Mouse (Mus musculus): ENCODE measurements around the gene Pip5k1b.
A peak's percentile ranks its signal among the peaks of the same experiment; 100 is the strongest.

Pip5k1b gene

DNA sequence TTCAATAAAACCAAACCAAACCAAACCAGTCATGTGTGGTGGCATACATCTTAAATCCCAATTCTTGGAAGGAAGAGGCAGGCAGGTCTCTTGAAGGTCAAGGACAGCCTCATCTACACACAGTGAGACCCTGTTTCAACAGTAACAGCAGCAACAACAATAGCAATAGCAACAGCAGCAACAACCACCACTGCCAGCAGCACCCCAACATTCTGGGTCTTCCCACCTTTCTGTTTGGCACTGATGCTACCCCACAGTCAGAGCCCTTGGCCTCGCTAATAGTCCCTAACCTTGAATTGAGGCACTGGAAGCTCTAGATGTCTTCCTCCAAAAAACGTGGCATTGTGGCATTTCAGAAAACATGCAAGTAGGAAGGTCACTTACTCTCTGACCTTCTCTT lies 225.3 kb downstream of the Pip5k1b start:
- DNase-seq: no peak

DNA sequence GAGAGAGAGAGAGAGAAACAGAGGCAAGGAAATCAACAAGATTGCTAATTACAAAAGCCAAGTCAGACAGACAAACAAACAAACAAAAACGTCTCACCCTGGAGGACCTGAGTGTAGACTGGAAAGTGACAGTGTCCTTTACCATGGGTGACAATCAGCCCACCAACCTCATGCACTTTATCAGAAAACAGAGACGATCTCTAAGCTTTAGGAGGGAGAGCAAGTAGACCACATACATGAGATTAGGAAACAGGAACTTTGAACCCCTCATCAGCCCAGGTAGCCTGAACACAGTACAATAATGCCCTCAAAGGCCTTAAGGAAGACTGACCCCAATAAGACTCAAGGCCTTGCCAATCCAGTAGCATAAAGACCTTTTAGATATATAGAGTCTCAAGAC lies 227.8 kb downstream of the Pip5k1b start:
- DNase-seq: no peak

DNA sequence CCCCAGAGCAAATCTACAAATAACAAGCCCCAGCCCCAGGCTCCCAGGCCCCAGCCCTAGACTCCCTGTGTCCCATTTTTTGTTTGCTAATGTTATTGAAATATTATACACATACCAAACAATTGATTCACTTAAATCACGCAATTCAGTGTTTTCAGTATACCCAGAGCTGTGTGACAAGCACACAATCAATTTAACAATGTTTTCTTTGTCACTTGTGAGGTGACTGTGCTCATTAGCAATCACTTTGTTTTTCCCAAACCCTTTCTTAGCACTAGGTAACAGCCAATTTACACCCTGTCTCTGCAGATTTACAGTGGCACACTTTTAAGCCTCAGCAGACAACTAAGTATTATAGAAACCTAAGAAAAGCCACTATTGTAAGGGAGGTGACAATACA lies 228.7 kb downstream of the Pip5k1b start:
- no peak for DNase-seq

DNA sequence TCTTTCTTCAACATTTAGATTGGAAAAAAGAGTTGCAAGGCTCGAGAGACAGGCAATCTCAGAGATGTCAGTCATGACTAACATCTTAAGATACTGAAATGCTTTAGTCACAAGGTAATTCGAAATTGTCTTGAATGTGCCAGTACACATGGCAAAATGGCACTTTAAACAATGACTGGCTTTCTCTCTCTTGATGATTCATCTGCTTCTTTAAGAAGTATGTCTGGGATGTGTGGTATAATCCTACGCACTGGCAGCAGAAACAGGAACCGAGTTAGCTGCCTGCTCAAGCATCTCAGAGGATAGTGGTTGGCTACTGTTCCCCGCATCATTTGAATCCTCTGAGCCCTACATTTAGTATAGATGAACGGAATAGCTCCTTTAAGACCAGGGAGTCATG lies 230.0 kb downstream of the Pip5k1b start:
- DNase-seq: no peak

DNA sequence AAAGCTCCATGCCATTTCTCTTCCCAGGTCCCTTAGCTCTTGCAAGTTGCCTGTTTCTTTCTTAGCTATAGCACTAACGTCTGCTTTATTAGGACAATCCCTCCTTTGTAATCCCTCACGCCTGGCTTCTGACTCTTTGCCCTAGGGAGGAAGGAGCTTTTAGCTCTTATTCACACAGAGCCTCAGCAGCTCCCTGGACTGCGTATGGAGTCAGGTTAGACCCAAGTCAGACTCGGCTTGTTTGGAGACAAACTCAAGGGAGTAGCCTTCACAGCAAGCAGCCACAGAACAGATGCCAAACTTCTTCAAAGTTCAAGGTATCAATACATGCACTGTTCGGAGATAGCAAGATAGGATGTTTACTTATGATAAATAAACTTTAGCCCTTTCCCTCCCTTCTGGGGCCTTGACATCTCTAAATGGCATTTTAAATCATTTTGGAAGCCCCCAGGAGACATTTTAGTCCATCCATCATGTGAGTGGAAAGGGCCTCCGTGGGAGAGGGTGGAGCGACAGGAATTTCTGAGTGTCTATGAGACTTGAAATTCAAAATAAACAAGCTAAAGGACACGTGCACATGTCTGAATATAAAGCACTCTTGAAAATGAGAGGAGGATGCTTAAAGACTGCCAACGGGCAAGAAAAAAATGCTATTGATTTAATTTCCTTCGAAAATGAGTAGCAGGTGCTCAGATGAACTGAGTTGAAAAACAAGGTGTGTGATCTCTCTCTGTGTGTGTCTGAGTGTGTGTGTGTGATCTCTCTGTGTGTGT lies 231.6 kb downstream of the Pip5k1b start:
- no peak for DNase-seq

DNA sequence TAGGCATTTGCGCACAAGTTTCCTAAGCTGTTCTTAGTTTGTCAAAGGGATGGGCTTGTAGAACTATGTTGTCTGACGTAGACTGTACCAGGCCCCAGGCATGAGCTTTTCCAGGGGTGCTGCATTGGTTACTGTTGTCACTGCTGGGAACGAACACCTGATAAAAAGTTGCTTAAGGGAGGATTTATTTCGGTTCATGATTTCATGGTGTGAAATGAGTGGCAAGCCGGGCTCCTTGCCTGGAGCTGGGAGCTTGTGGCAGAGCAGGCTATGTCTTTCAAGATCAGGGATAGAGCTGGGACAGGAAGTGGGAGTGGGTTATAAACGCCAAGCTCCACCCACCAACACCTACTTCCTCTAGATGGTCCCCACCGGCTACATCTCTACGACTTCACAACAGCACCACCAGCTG lies 233.8 kb downstream of the Pip5k1b start:
- no peak for DNase-seq

DNA sequence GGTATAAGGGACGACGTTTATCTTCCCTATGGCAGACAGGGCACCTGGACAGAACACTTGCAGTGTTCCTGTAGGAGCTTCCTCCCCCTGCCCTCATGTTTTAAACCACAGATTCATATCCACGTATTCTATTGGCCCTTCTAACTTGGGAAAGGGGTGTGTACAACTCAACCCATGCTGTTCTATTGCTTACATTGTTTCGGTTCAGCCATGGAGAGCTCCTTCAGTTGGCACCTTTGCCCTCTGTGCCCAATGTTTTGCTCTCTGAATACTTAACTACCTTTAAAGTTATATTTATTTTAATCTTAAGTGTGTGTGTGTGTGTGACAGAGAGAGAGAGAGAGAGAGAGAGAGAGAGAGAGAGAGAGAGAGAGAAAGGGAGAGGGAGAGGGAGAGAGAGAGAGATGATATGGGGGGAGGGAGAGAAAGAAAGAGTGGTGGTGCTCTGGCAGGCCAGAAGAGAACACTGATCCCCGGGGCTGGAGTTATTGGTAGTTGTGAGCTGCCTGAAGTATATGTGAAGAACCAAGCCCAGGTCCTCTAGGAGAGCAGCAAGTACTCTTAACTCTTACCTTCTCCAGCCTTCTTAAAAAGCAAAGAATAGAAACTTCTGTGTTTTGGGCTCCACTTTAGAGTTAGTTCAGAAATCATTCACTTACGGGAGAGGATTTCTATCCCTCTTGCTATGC lies 234.3 kb downstream of the Pip5k1b start:
- DNase-seq: no peak

DNA sequence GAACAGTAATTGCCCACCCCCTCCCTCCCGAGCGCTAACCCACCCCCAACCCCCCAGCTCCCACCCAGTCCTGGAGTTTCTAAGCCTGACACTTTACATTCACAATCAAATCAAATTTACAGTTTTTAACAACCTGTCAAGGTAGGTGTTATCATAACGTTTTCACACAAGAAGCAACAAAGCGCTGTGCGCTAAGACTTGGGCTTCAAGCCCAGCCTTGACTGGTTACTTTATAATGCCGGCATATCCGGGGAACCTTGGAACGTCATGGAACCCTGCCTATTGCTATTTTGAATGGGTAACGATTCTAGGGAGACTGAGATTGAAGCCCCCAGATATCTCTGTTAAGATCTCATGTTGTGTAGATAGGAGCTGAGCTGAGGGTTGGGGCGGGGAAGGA lies 237.5 kb downstream of the Pip5k1b start:
- no peak for DNase-seq

DNA sequence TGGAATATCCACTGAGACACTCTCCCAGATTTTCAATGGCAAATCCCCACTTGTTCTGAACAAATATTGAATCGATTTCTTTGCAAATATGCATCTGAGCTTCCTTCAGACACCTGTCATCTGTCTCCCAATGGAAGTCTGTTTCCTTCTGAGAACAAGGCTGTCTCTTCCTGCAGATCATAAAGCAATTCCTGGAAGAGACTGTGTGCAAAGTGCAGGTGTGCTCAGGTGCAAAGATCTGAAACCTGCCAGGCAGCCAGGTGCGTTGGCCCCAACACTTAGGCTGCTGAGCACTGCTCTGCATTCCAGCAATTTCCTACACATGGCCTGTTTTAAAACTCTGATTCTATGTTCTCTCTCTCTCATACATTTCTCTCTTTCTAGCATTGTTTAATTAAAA lies 237.9 kb downstream of the Pip5k1b start:
- DNase-seq: no peak

DNA sequence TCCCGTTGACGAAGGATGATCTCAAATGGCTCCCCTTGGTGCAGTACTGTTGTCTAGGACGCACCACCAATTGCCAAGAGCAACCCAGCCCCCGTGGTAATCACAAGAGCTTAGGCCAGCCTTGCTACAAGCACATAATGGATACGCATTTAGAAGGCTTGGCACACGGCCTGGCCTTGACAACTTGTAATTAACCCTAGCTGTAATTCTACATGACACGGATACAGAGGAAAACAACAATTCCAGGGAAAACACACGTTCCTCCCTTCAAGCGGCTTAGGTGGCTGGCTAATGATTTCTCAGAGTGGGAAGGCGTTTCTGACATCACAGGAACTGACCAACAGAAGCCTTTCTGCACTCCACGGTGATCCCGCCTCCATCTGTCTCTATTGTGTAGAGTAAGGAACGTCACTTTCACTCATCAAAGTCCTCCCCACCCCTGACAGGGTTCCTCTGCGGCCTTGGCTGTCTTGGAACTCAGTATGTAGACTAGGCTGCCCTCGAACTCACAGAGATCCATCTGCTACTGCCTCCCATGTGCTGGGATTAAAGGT lies 238.6 kb downstream of the Pip5k1b start:
- no peak for DNase-seq

DNA sequence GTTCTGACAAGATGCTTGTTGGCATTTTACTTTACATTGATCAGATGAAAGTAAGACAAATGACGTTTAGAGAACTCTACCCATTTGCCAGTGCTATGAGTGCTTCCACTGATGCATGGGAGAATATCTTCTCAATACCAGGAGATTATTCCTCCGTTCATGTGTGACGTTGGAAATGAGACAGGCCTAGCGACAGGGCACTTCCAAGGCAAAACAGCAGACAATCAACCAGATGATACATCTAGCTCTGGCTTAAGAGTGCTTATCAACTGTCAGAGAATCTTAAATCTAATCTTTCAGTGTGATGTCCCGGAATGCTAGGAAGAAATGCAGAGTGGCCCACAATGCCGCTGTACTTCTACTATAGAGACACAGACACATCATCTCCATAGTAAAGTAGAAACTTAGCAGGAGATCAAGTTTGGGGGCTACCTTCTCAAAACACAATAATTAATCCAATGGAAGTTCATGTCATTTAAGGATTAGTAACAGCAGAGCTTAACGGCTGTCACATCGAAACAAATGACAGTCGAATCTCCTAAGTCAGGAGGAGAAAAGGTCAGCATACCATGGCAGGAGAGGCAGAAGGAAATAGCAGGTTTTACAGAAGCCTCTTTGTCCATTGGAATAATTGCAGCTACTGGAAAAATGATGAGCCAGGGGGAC lies 239.5 kb downstream of the Pip5k1b start:
- DNase-seq: no peak

DNA sequence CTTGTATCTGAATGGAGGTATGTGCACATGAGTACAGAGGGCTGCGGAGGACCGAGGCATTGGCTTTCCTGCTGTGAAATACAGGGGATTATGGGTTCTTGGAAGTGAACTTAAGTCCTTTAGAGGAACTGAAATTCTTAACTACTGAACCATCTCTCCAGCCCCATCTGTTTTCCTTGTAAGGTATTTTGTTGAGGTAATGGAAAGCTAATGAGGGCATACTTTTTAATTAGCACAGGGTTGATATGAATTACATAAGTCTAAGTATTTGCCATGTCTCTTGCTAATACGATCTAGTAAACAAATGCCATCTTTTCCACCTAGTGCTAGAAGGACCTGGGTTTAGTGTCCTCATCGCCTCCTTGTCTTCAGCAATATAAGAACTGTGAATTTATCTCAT lies 240.4 kb downstream of the Pip5k1b start:
- no peak for DNase-seq

DNA sequence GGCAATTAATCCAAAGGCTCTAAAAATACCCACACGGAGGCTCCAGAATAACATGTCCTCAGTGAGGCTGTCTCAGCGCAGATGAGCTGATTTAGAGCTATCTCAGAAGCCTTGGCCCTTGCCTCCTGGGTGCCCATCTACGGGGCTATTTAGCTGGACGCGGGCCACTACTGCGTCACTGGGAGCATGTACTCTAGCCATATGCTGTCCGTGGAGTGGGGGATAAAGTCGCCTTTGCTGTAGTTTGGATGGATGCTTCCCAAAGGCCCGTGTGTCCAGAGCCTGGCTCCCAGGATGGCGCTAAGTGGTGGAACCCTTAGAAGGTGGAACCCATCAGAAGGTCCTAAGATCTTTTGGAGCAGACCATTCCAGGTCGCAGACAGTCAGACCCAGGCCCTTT lies 241.0 kb downstream of the Pip5k1b start:
- DNase-seq: no peak

DNA sequence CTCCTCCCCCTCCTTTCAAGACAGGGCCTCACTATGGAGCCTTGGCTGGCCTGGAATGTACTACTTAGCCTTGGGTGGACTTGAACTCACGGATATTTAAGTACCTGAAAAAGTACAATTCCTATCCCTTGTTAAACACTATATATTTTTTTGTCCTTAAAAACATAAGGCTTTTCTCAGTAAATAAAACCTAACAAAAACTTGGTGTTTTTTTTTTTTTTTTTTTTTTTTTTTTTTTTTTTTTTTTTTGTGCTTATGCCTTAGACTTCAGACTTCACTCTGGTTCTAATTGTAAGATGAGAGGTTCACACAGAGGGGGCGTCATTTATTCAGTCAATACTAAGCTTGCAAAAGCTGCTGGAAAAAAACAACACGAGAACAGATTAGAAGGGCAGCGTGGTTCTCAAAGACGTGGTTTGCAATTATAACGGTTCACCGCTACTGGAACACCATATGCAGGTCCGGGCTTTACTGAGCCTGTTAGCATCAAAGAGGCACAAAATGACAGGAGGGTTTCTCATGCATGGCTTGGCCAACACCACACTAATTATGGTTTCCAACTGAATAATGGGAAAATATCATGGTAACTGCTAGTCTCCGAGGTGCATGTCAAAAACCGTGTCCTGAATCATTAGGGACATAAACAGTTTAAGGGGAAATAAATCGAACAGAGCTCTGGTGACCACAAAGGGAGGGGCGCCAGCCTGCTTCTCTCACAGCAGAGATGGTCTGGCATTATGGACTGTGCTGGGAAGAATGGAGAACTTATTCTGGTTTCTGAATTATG lies 242.9 kb downstream of the Pip5k1b start:
- DNase-seq: no peak

DNA sequence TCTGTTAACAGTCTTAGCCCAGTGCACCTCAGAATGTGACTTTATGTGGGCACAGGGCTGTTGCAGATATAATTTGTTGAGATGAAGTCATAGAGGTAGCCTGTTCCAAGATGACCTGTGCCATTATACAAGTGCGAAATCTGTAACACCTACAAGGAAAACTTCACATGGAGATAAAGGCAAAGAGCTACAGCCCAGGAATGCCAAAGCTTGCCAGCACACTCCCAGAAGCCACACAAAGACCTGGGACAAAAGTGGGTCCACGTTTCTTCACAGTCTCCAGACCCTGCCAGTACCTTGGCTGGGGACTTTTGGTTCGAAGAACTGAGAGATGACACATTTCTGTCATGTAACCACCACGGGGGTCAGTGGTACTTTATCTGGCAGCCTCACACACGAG lies 243.6 kb downstream of the Pip5k1b start:
- DNase-seq: no peak

DNA sequence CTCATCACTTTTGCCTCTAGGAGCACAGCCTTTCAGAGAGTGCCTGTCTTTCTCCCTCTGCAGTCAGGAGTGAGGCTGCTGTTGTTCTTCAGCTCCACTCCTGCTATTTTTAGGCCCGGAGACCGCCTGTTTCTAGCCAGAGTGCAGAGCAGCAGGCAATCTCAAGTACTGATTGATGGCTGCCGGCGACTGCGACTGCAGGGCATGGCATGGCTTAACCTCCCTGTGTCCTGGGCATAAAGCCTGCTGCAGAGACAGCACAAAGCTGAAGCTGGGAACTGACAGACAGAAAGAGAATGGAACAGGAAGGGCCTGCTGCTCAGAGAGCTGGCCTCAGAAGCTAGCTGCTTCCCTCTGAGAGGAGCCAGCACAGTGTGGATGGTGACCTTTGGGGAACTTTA lies 247.4 kb downstream of the Pip5k1b start:
- DNase-seq: no peak

DNA sequence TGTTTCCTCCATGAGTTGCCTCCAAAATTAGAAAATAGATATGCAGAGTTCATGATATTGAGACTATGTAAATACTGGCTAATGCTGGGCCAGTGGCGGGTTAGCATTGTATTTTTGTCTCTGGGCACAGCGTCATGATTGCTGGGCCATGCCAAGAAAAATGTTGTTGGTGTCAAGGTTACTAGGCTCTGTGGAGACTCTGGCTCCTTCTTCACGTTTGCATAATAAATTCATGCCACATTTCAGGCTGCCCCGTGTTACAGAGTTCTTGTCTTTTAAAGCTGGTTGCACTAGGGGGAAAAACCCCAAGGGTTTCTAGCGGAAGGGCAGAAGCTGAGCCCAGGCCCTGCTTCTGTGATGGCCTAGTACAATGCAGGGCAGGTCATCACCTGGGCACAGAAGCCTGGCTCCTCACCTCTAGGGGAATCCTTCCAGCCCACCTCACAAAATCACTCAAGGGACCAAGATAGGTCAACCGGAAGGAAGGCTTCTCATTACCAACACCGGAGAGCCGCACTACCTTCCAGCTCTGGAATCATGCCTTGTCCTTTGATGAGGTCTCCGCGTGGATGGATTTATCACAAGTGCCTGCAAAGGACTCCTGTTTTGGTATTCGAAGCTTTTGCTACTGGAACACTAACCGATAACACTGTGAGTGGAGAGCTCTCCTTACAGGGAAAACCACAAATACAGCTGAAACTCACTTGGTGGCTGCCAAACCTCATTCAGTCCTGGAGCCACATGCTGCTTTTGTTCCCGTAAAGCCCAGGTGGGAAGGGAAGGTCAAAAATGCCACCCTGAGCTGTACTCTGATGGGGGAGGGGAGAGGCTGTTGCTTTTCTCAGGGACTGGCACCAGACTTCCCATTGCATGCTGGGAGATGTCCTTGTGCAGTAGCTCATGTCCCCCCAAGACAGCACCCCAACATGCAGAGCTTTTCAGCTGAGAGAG lies 248.1 kb downstream of the Pip5k1b start:
- DNase-seq: no peak

DNA sequence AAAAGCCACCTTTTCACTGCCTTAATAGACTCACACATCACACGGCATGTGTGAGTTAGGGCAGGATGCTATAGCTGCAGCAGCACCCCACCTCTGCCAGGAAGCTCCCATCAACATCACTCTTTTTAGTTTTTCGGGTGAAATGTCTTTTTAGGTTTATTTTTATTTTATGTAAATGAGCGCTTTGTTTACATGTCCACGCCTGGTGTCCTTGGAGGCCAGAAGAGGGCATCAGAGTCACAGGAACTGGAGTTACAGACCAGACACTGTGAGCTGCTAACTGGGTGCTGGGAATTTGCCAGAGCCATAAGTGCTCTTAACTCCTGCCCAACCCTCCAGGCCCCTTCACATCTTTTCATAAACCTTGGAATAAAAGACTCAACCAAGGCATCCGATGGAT lies 249.3 kb downstream of the Pip5k1b start:
- DNase-seq: no peak

DNA sequence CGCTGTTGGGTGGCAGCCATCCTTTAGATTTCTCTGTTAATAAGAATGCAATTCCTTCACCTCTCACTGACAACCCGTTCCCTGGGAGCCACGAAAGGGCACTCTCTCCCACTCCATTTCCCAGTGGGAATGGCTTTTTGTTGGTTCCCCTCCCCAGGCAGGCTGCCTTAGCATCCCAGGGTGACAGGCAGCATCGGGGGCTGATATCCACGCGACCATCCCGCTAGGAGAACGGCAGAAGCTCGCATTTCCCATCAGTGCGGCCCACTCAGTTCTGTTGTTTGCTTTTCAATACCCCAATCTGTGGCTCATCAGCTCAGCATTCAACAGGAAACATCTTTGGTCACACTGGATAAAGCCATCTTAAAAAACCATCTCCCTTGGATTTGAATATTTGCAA lies 253.5 kb downstream of the Pip5k1b start:
- no peak for DNase-seq

DNA sequence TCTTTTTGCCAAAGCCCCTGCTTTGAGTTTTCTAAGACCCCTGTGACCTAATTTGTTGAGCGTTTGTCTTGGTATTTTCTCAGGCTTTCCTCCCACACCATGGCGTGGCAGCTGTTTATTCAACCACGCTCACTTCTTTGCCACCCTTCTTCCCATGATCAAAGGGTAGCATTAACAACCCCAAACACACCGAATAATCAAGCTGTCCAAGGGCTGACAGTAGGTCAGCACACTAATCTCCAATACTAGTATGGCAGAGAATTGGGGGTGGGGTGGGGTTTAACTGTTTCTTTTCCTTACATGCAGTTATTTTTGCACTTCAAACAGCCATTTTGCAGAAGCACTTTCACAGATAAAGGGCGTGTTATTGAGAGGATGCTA lies 253.9 kb downstream of the Pip5k1b start:
- no peak for DNase-seq

DNA sequence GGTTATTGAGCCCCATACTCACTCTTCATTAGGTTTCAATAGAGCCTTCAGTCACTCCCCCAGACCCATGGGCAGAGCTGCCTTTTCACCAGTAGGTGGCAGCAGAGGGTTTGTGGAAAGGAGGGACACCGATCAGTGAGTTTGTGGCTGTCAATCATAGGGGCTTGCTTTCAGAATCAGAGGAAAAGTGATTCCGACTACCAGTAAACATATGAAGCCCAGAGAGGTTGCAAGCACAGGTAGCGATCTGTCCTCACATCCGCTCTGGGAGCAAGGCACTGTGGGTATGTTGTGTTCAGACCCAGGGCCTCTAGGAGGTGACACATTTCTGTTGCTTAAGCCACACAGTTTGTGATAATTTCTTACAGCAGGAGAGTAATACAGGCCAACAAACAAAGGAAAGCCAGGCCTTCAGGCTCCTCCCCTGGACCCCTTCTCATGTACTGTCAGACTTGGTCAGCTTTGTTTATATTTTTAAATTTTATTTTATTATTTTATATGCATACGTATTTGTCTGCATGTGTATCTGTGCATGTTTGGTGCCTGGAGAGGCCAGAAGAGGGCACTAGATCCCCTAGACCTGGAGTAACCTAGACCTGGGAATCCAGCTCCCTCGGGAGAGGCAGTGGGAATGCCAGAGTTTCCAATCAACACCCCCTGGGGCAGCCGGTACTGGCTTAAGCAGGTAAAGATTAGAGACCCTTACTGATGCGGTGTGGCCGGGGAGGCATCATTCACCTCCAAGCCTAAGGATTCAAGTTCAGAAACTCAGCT lies 254.5 kb downstream of the Pip5k1b start:
- peak; percentile 77 for DNase-seq

All from thymus, postnatal 25 days (tissue).